ENCODE assay signal across 10 mouse cellular contexts in genomic region chr9:92412045-92412444, GRCm38 (mm10). TPM values are rescaled to one million over a fixed set of nuclear protein-coding genes. Genes with fewer than 3 reads are reported as not detected.
DNase-seq lines count a peak whose midpoint lies in the region; ATAC-seq and TF ChIP-seq lines count a peak whose summit lies in the region.
"Had no signal": no experiment of that assay in that cellular context is flagged by ENCODE, and none has a peak within 500 bp of the region (broad histone marks: within the 10 kb centered on the region; RNA-seq: fewer than 3 reads in every experiment).

No protein-coding gene starts in this region.

- H3K36me3 ChIP-seq in kidney, adult 2 months (ENCODE audit: control insufficient read depth, insufficient read depth, low read length): no peaks in the 10 kb centered on the region
- no peaks in the 10 kb centered on the region for H3K36me3 ChIP-seq in forebrain, embryonic 11.5 days (ENCODE audit: control insufficient read depth, insufficient read depth, low read length)
- no peaks in the 10 kb centered on the region for H3K36me3 ChIP-seq in forebrain, embryonic 15.5 days
- H3K36me3 ChIP-seq: hindbrain, embryonic 12.5 days had no signal

- TF ChIP-seq POLR2A in kidney, adult 2 months (IDR thresholded peaks at IDR 0.05; ENCODE audit: low read depth, low read length): no peak

- TF ChIP-seq CTCF in kidney, adult 2 months (conservative IDR thresholded peaks at IDR 0.05; ENCODE audit: insufficient read depth, insufficient read length, low read depth, low read length): no peak

- H3K4me3 ChIP-seq in kidney, adult 2 months (ENCODE audit: insufficient read depth, low read depth, low read length): no peak overlapping the region
- H3K4me3 ChIP-seq in forebrain, embryonic 11.5 days (ENCODE audit: low read depth, low read length): no peak overlapping the region
- no peak overlapping the region for H3K4me3 ChIP-seq in forebrain, embryonic 15.5 days
- H3K4me3 ChIP-seq: hindbrain, embryonic 12.5 days had no signal

- peak; percentile 12 for DNase-seq in kidney, adult 2 months
- DNase-seq in kidney, adult 18-20 months: no peak
- peak; percentile 54 for DNase-seq in NIH3T3 (ENCODE audit: low read depth)
- peak; percentile 30 for DNase-seq in gastrocnemius, postnatal 25 days
- peak; percentile 49 for DNase-seq in lung, postnatal 10 days
- DNase-seq in c-Kit-positive CD71-positive TER-119-positive erythroid progenitor cells, embryonic 14.5 days (ENCODE audit: low spot score): no peak
- DNase-seq in forebrain, embryonic 11.5 days (ENCODE audit: low spot score): no peak
- DNase-seq: adrenal gland, postnatal 36 days had no signal

- H3K27me3 ChIP-seq in kidney, adult 2 months (replicated peaks; ENCODE audit: control insufficient read depth, insufficient read depth, low read length): no peaks in the 10 kb centered on the region
- H3K27me3 ChIP-seq in forebrain, embryonic 11.5 days (ENCODE audit: control insufficient read depth, insufficient read depth, low read length): no peaks in the 10 kb centered on the region
- H3K27me3 ChIP-seq in forebrain, embryonic 15.5 days: no peaks in the 10 kb centered on the region
- H3K27me3 ChIP-seq: hindbrain, embryonic 12.5 days had no signal

- H3K9me3 ChIP-seq in forebrain, embryonic 11.5 days (ENCODE audit: control insufficient read depth, low read length): no peaks in the 10 kb centered on the region
- no peaks in the 10 kb centered on the region for H3K9me3 ChIP-seq in forebrain, embryonic 15.5 days
- H3K9me3 ChIP-seq: hindbrain, embryonic 12.5 days had no signal

- H3K9ac ChIP-seq in forebrain, embryonic 11.5 days (ENCODE audit: low read length): no peak overlapping the region
- H3K9ac ChIP-seq in forebrain, embryonic 15.5 days (replicated peaks): no peak overlapping the region
- H3K9ac ChIP-seq: hindbrain, embryonic 12.5 days had no signal

- ATAC-seq in forebrain, embryonic 11.5 days (replicated peaks; ENCODE audit: low FRiP score): no peak
- no peak for ATAC-seq in forebrain, embryonic 15.5 days (replicated peaks)

- H3K4me1 ChIP-seq in kidney, adult 2 months (ENCODE audit: control insufficient read depth, insufficient read depth, low read length): no peaks in the 10 kb centered on the region
- H3K4me1 ChIP-seq in forebrain, embryonic 11.5 days (replicated peaks; ENCODE audit: control insufficient read depth, insufficient read depth, low read length): no peaks in the 10 kb centered on the region
- H3K4me1 ChIP-seq in forebrain, embryonic 15.5 days: no peaks in the 10 kb centered on the region
- H3K4me1 ChIP-seq: hindbrain, embryonic 12.5 days had no signal

- H3K27ac ChIP-seq in kidney, adult 2 months (ENCODE audit: insufficient read depth, low read depth, low read length): no peak overlapping the region
- no peak overlapping the region for H3K27ac ChIP-seq in forebrain, embryonic 11.5 days (ENCODE audit: low read depth, low read length)
- H3K27ac ChIP-seq in forebrain, embryonic 15.5 days (replicated peaks): no peak overlapping the region
- H3K27ac ChIP-seq: hindbrain, embryonic 12.5 days had no signal

- 71% methylated on average over 2 of the region's 2 CpGs for WGBS in kidney, adult 2 months
- 89% methylated on average over 2 of the region's 2 CpGs for WGBS in forebrain, embryonic 11.5 days
- WGBS in forebrain, embryonic 15.5 days: 66% methylated on average over 2 of the region's 2 CpGs

- no peak overlapping the region for H3K4me2 ChIP-seq in forebrain, embryonic 11.5 days (ENCODE audit: low read depth, low read length, severe bottlenecking)
- no peak overlapping the region for H3K4me2 ChIP-seq in forebrain, embryonic 15.5 days (replicated peaks)
- H3K4me2 ChIP-seq: hindbrain, embryonic 12.5 days had no signal

RNA-seq across cellular contexts. Expression of gene Plscr4, which starts 45.1 kb away (rescaled TPM):
- polyA plus RNA-seq in kidney, adult 2 months (2012; rRNA removed): 11.0 and 11.7 TPM in 2 replicates
- 1 to 10 TPM; 3.1 to 3.7 TPM for total RNA-seq in gastrocnemius, postnatal 25 days (2021)
- polyA plus RNA-seq in forebrain, embryonic 11.5 days (2014; fragmentation: Nextera tagmentation; extraction: Ambion mirVana): 2.0 and 2.2 TPM in 2 replicates
- polyA plus RNA-seq in forebrain, embryonic 15.5 days (2015; fragmentation: Nextera tagmentation; extraction: Ambion mirVana): 1.1 and 1.3 TPM in 2 replicates

Comparison
In these comparisons a context has a peak if more than half of its experiments do, and no peak if none do; other contexts are left out.
1. DNase-seq: peak in kidney, adult 2 months (single experiment), NIH3T3 (single experiment), gastrocnemius, postnatal 25 days (single experiment) and lung, postnatal 10 days (single experiment); none in kidney, adult 18-20 months (single experiment), c-Kit-positive CD71-positive TER-119-positive erythroid progenitor cells, embryonic 14.5 days (single experiment) and forebrain, embryonic 11.5 days (single experiment).